Mouse (Mus musculus): Measurements from ENCODE around the gene Ntrk3. TPM values are rescaled to one million over a fixed set of nuclear protein-coding genes. Genes with fewer than 3 reads are reported as not detected.

The Ntrk3 gene
- polyA plus RNA-seq, 1 experiment from 2014 or later, result 2.2 TPM

DNA sequence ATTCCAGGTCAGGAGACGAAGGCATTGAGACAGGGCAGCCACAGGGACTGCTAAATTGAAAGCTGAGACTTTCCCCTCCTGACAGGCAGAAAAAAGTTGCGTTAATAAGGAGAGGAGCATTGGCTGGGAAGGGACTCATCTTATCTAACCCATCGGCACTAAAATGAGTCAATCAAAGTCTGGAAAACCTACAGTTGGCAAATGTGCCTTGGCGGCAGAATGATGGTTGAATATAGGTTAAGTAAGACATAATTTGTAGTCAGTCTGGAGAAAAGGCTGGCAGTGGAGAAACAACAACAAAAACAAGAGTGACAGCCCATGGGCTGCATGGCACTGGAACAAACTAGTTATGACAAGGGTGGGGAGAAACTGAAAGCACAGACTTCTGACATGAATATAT, 360.9 kb downstream of the Ntrk3 start:
- H3K9ac ChIP-seq (ENCODE audit: low read length), result no peak overlapping the region
- H3K4me2 ChIP-seq (replicated peaks; ENCODE audit: low read depth), result no peak overlapping the region
- WGBS, result 66% methylated on average over 4 of the region's 4 CpGs
- H3K4me1 ChIP-seq (replicated peaks; ENCODE audit: control insufficient read depth, insufficient read depth), result no peaks in the 10 kb centered on the region
- H3K9me3 ChIP-seq (ENCODE audit: control insufficient read depth, low read length), result no peaks in the 10 kb centered on the region
- no peaks in the 10 kb centered on the region for H3K36me3 ChIP-seq (ENCODE audit: control insufficient read depth, insufficient read depth, low read length)
- H3K27ac ChIP-seq (replicated peaks), result no peak overlapping the region
- DNase-seq (ENCODE audit: low spot score) (no peak), ATAC-seq (ENCODE audit: low FRiP score, low TSS enrichment) (no peak)
- TF ChIP-seq CTCF (IDR thresholded peaks at IDR 0.05; ENCODE audit: low read depth), result no peak
- TF ChIP-seq EP300 (optimal IDR thresholded peaks at IDR 0.05), result no peak
- no peaks in the 10 kb centered on the region for H3K27me3 ChIP-seq (ENCODE audit: control insufficient read depth, insufficient read depth, low read length)
- no peak overlapping the region for H3K4me3 ChIP-seq (ENCODE audit: low read depth, low read length)

- no peaks in the 10 kb centered on the region for H3K36me3 ChIP-seq (ENCODE audit: control insufficient read depth, insufficient read depth, low read length)
- no peaks in the 10 kb centered on the region for H3K27me3 ChIP-seq (ENCODE audit: control insufficient read depth, insufficient read depth, low read length)
- no peak for DNase-seq (ENCODE audit: low spot score)
- H3K4me1 ChIP-seq (replicated peaks; ENCODE audit: control insufficient read depth, insufficient read depth), result no peaks in the 10 kb centered on the region
- no peaks in the 10 kb centered on the region for H3K9me3 ChIP-seq (ENCODE audit: control insufficient read depth, low read length)
- no peak for TF ChIP-seq CTCF (IDR thresholded peaks at IDR 0.05; ENCODE audit: low read depth)
- no peak for TF ChIP-seq EP300 (optimal IDR thresholded peaks at IDR 0.05)
- no peak overlapping the region for H3K9ac ChIP-seq (ENCODE audit: low read length)
- ATAC-seq (ENCODE audit: low FRiP score, low TSS enrichment), result no peak
- 73% methylated on average over 8 of the region's 8 CpGs for WGBS
- H3K27ac ChIP-seq (replicated peaks), result no peak overlapping the region
- no peak overlapping the region for H3K4me2 ChIP-seq (replicated peaks; ENCODE audit: low read depth)
- no peak overlapping the region for H3K4me3 ChIP-seq (ENCODE audit: low read depth, low read length)
Observed at GRCm38 (mm10) chr7:78361341-78362309, 376.2 kb downstream of the Ntrk3 start.

DNA sequence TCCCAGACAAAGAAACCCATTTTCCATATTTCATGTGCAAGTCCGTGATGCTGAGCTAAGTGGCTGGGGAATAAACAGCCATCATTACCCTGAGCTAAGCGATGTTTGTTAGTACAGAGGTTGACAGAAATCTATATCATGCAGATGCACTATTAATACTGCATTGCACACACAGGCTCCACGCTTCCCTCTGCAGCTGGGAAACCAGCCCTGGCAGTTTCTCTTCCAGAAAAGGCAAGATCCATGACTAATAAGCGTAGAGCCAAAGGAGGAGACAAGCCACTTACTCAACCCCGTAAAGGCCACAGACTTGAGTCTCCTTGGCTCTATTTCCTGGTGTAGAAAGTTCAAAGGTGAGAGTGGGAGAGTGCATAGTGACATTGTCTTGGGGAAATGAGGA, 390.3 kb downstream of the Ntrk3 start:
- Histone ChIP-seq H3K27ac (replicated peaks) (no peak overlapping the region), H3K27me3 (ENCODE audit: control insufficient read depth, insufficient read depth, low read length) (no peaks in the 10 kb centered on the region), H3K4me3 (ENCODE audit: low read depth, low read length) (no peak overlapping the region), H3K9ac (ENCODE audit: low read length) (no peak overlapping the region), H3K4me2 (replicated peaks; ENCODE audit: low read depth) (no peak overlapping the region), H3K4me1 (replicated peaks; ENCODE audit: control insufficient read depth, insufficient read depth) (no peaks in the 10 kb centered on the region), H3K9me3 (ENCODE audit: control insufficient read depth, low read length) (no peaks in the 10 kb centered on the region), H3K36me3 (ENCODE audit: control insufficient read depth, insufficient read depth, low read length) (no peaks in the 10 kb centered on the region)
- WGBS, result 73% methylated on average over 5 of the region's 5 CpGs
- DNase-seq (ENCODE audit: low spot score) (no peak), ATAC-seq (ENCODE audit: low FRiP score, low TSS enrichment) (no peak)
- TF ChIP-seq CTCF (IDR thresholded peaks at IDR 0.05; ENCODE audit: low read depth) (no peak), EP300 (optimal IDR thresholded peaks at IDR 0.05) (no peak)

- H3K36me3 ChIP-seq (ENCODE audit: control insufficient read depth, insufficient read depth, low read length), result no peaks in the 10 kb centered on the region
Observed at GRCm38 (mm10) chr7:78333422-78333821, 404.4 kb downstream of the Ntrk3 start.

DNA sequence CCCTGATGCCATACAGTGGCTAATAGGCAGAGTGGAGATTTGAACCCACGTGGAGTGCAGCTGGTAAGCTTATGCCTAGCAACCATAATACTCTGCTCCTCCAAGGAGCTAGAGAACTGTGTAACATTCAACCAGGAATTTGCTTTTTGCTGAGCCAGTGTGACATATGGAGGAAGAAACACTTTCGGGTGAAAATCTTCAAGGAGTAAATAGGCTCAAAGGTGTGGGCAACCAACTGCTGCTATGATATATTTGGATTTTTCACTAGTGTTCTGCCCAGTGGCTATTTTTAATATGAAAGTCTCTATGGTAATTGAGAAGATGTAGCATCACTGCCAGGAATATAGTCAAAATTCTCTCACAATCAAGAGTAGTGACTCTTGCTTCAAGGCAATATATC, 409.5 kb downstream of the Ntrk3 start:
- H3K36me3 ChIP-seq (ENCODE audit: control insufficient read depth, insufficient read depth, low read length), result no peaks in the 10 kb centered on the region
- 78% methylated on average over 2 of the region's 2 CpGs for WGBS
- H3K4me1 ChIP-seq (replicated peaks; ENCODE audit: control insufficient read depth, insufficient read depth), result no peaks in the 10 kb centered on the region
- DNase-seq (ENCODE audit: low spot score), result no peak
- H3K9ac ChIP-seq (ENCODE audit: low read length), result no peak overlapping the region
- no peak for ATAC-seq (ENCODE audit: low FRiP score, low TSS enrichment)
- H3K27me3 ChIP-seq (ENCODE audit: control insufficient read depth, insufficient read depth, low read length), result no peaks in the 10 kb centered on the region
- TF ChIP-seq CTCF (IDR thresholded peaks at IDR 0.05; ENCODE audit: low read depth) (no peak), EP300 (optimal IDR thresholded peaks at IDR 0.05) (no peak)
- no peaks in the 10 kb centered on the region for H3K9me3 ChIP-seq (ENCODE audit: control insufficient read depth, low read length)
- H3K4me2 ChIP-seq (replicated peaks; ENCODE audit: low read depth), result no peak overlapping the region
- no peak overlapping the region for H3K4me3 ChIP-seq (ENCODE audit: low read depth, low read length)
- H3K27ac ChIP-seq (replicated peaks), result no peak overlapping the region

More at GRCm38 (mm10) chr7:78333422-78333821, 404.4 kb downstream of the Ntrk3 start:
- no peak overlapping the region for H3K9ac ChIP-seq (ENCODE audit: low read length)
- no peak for DNase-seq (ENCODE audit: low spot score)
- no peak overlapping the region for H3K4me3 ChIP-seq (ENCODE audit: low read depth, low read length)
- TF ChIP-seq EP300 (optimal IDR thresholded peaks at IDR 0.05), result no peak
- TF ChIP-seq CTCF (IDR thresholded peaks at IDR 0.05; ENCODE audit: low read depth), result no peak
- H3K27me3 ChIP-seq (ENCODE audit: control insufficient read depth, insufficient read depth, low read length), result no peaks in the 10 kb centered on the region
- no peak overlapping the region for H3K4me2 ChIP-seq (replicated peaks; ENCODE audit: low read depth)
- H3K4me1 ChIP-seq (replicated peaks; ENCODE audit: control insufficient read depth, insufficient read depth), result no peaks in the 10 kb centered on the region
- no peaks in the 10 kb centered on the region for H3K9me3 ChIP-seq (ENCODE audit: control insufficient read depth, low read length)
- no peak overlapping the region for H3K27ac ChIP-seq (replicated peaks)
- ATAC-seq (ENCODE audit: low FRiP score, low TSS enrichment), result no peak

DNA sequence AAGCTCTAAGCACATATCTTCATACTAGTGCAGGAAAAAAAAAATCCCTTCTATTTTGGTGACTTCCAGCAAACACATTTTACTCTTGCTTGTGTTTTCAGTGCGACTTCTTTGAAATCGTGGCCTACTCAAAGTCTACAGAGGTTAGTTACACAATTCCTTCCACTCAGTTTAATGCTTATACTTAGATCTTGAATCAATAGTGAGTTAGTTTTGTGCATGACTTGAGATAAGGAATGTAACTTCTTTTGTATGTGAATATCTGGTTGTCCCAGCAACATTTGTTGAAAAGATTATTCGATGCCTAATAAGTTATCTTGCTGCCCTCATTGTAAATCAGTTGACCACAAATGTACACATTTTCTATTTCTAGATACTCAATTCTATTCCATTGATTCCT, 411.6 kb downstream of the Ntrk3 start:
- WGBS, result 52% methylated on average over 3 of the region's 3 CpGs
- ATAC-seq (ENCODE audit: low FRiP score, low TSS enrichment), result no peak

More for the DNA sequence above, 411.6 kb downstream of the Ntrk3 start:
- no peak overlapping the region for H3K4me3 ChIP-seq (ENCODE audit: low read depth, low read length)
- no peaks in the 10 kb centered on the region for H3K9me3 ChIP-seq (ENCODE audit: control insufficient read depth, low read length)
- H3K27ac ChIP-seq (replicated peaks), result no peak overlapping the region
- no peak overlapping the region for H3K9ac ChIP-seq (ENCODE audit: low read length)
- H3K4me2 ChIP-seq (replicated peaks; ENCODE audit: low read depth), result no peak overlapping the region
- H3K27me3 ChIP-seq (ENCODE audit: control insufficient read depth, insufficient read depth, low read length), result no peaks in the 10 kb centered on the region
- no peaks in the 10 kb centered on the region for H3K4me1 ChIP-seq (replicated peaks; ENCODE audit: control insufficient read depth, insufficient read depth)
- no peak for TF ChIP-seq CTCF (IDR thresholded peaks at IDR 0.05; ENCODE audit: low read depth)
- TF ChIP-seq EP300 (optimal IDR thresholded peaks at IDR 0.05), result no peak
- DNase-seq (ENCODE audit: low spot score), result no peak
- H3K36me3 ChIP-seq (ENCODE audit: control insufficient read depth, insufficient read depth, low read length), result no peaks in the 10 kb centered on the region
